Mouse (Mus musculus) embryo, embryonic 11.5 days (tissue): ENCODE measurements around the gene Cnih2.

Experiments
- DNase-seq: peaks from one replicate; pipeline ENCODE4 v3.0.0-alpha.2; 2012; ENCODE audit warnings: low read depth, low spot score

The Cnih2 gene

GRCm38 (mm10) chr19:5098363-5099143, at the start of gene Cnih2:
Gene Cnih2 (minus strand): TSS chr19:5098521.
- no peak for DNase-seq

DNA sequence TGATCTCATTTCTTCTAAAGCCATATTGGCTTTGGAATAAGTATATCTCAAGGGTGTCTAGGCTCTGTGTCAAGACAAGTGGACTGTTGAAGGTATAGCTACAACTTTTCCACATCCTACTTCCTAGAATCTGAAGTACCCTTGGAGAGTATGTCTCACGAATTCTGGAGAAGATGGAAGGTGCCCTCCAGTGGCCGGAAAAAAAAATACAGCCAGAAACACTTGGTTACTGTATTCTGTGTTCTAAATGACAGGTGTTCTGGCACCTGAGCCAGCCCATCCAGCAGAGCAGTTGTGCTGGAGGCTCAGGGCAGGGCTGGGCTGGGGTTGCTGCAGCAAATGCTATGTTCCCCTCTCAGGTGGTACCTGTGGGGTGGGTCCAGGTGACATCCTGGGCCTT, 41.3 kb upstream of the Cnih2 start:
- DNase-seq: peak; percentile 37

GRCm38 (mm10) chr19:5131237-5131636, 32.9 kb upstream of the Cnih2 start:
- no peak for DNase-seq

- DNase-seq: no peak
These were observed 31.4 kb upstream of the Cnih2 start for GRCm38 (mm10) chr19:5129770-5130169.

- no peak for DNase-seq
These were observed 25.8 kb upstream of the Cnih2 start for GRCm38 (mm10) chr19:5124055-5124614.

DNA sequence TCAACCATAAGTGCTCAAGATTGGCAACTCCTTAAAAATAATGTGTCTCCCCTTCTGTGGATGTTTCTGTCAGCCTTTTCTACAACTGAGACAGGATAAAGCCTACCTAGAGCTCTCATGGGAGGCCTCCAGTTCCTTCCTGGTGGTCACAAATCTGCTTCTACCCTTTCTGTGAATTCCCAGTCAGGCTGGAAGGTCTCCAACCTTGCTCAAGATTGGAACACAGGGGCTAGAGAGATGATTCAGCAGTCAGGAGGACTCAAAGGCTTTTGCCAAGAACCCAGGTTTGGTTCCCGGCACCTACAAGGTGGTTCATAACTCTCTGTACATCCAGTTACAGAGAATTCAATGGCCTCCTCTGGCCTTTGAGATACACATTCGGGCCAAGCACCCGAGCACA, 24.9 kb upstream of the Cnih2 start:
- DNase-seq: no peak

GRCm38 (mm10) chr19:5122492-5122891, 24.2 kb upstream of the Cnih2 start:
- no peak for DNase-seq

- no peak for DNase-seq
These were observed 20.0 kb upstream of the Cnih2 start, which contains the start of gene Klc2 for GRCm38 (mm10) chr19:5118384-5118698. Gene Klc2 (minus strand): TSS chr19:5118560.

GRCm38 (mm10) chr19:5117494-5118383, 19.4 kb upstream of the Cnih2 start:
- DNase-seq: peak; percentile 89

DNA sequence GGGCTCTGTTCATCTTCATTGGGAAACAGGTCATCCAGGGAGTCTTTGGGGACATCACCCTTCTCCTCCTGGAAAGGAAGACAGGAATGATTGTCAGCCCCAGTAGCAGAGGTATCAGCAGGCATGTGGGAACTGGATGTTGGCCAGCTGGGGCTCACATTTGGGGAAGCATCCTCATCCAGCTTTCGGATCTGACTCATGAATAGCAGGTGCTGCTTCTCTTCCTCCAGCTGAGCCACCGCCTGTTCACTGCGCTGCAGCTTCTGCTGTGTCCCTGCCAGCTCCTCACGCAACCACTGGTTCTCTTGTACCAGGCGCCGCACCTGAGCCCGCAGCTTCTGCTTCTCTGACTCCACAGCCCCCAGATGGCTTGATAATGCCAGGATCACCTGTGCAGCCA, 15.5 kb upstream of the Cnih2 start:
- no peak for DNase-seq

DNA sequence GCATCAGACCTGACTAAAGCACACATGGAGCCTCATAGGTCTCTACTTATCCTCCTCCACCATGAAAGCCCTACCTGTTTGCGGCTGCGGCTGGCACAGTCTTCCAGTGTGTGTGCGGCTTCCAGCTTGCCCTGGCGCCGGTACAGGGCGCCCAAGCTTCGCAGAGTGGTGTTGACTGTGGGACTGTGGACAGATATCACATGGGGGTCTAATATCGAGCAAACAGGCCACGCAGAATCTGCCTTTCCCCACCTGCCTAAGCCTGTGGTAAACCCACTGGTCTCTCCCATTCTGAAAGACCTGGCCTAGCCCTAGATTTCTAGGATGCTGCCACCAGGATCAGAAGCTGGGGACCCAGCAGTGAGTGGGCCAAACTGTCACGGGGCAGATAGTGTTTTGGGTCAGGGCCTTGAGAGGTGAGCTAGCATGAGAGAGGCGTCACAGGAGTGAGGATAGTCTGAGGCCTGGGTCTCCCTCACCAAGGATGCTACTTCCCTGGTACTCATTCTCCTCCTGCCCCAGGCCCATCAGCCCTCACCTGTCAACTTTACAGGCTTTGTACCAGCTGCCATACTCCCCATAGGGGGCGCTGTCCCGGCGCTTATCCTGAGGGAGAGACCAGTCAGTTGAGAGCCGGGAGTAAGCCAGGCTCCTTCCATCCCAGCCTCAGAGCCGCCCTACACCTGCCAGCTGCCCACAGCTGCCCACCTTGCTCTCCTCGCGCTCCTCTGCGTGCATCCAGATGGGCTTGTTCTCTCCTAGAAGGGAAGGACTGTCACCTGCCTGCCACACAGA, 11.5 kb upstream of the Cnih2 start:
- DNase-seq: no peak

- no peak for DNase-seq
These were observed 10.4 kb upstream of the Cnih2 start for GRCm38 (mm10) chr19:5108702-5109101.

DNA sequence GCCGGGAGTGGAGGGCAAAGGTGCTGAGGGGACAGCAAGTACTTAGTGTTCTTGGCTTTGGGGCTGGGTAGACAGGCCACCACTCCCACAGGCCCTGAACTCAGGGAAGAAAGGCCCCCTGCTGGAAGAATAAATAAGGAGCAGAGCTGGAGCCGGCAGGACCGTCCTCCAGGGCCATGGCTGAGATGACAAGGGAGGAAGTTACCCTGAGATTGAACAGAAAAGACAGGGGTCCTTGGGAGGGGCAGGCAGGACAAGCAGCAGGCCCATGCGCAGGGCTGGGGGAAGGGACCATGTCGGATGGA, 9.9 kb upstream of the Cnih2 start:
- no peak for DNase-seq

GRCm38 (mm10) chr19:5107556-5108270, 9.4 kb upstream of the Cnih2 start:
- DNase-seq: no peak

DNA sequence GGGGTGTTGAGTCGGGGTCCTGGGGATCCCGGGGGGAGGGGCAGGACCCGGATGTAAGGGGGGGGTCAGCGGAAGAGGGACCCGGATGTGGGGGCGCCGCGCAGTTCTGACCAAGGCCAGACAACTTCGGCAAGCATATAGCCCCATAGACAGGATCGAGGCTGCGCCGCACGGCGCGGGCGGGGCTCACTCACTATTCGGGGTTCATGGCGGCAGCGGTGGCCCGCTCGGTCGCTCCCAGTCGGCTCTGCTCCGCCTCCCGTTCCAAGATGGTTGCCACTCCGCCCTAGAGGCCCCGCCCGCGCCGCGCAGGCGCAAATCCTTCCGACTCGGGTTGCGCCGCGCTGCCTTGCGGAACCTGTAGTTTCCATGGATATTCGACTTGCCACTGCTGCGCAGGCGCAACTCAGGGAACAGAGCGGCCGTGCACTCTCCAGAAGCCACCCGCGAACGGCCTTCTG, 8.4 kb upstream of the Cnih2 start, which contains the start of gene Rab1b:
Gene Rab1b (minus strand): TSS at position 342 of the 461 bp plus-strand sequence.
- DNase-seq: peak; percentile 99

- no peak for DNase-seq
These were observed 7.8 kb upstream of the Cnih2 start for GRCm38 (mm10) chr19:5106074-5106473.

- DNase-seq: no peak
These were observed 579 bp downstream of the Cnih2 start for GRCm38 (mm10) chr19:5097521-5098362.

DNA sequence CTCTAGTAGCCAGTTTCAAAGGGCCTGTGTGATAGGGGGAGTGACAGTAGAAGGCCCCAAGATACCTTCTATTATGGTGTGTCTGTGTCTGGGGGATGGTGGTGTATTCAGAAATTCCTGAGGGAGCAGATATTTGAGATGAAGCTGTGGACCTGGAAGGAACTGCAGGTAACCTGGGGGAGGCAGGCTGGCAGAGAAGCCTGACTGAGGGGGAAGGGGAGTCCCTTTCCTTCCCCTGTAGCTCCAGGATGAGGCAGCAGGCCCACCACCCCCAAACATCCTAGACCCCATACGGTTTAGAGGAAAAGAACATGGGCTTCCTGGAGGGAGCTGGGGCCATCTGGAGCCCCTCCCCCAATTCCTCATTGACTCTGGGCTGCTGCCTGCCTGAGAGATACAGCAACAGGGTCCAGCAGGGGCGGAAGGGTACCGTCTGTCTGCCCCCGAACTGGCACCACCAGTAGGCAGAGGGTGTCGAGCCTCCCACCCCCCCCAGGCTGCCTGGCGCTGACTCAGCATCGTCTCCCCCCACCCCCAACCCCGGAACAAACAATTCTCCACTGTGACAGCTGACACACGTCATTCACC, 2.3 kb downstream of the Cnih2 start:
- no peak for DNase-seq

DNA sequence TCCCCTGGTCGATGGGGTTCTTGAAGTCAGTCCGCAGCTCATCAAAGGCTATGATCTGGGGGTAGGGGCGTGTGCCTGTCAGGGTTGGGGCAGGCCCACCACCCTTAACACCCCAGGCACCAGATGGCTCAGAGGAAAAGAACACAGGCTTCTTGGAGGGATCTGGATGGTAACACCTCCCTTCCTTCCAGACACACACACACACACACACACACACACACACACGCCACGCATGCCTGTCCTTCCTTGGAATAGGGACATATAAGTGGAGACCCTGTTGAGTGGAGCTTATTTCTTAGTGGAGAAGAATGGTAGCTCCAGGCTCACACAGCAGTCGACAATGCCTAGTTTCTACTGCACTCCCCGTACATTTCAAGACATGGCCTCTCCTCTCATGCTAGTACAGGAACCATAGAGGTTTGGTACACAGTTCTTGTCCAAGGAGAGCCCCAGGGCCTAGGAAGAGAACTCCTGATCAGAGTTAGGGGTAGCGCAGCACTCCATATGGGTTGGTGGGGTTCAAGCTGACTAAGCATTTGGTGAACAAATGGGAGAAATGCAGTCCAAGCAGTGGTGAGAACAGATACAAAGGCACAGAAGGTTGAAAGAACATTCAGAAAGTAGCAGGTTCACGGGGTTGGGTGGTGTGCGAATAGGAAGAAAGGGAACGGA, 3.4 kb downstream of the Cnih2 start:
- DNase-seq: no peak
